Mouse (Mus musculus): ENCODE data around the gene Gm45234.

- TF ChIP-seq CTCF (IDR thresholded peaks at IDR 0.05; ENCODE audit: low read depth) (no peak), EP300 (IDR thresholded peaks at IDR 0.05; ENCODE audit: low read depth) (no peak)
Observed at GRCm38 (mm10) chr6:124698751-124699150, 57.1 kb downstream of the Gm45234 start.
